Mouse (Mus musculus): ENCODE results near the gene Chkb.
"Not testable (repeated sequence)": the region's sequence is repeated elsewhere in the genome, so short reads cannot be mapped to it uniquely, and the experiment has no call there.

The Chkb gene

GRCm38 (mm10) chr15:89453865-89454478 is 24.3 kb upstream of the Chkb start, which contains the start of gene Mapk8ip2:
TSS of gene Mapk8ip2 (plus strand) at chr15:89453913.
- in situ Hi-C loops (cut with MseI, MboI), result no loop called here

GRCm38 (mm10) chr15:89452906-89453864 is 23.5 kb upstream of the Chkb start:
- in situ Hi-C loops (cut with MseI, MboI), result no loop called here

- in situ Hi-C loops (cut with MseI, MboI), result no loop called here
Observed at GRCm38 (mm10) chr15:89442486-89443070, 12.9 kb upstream of the Chkb start.

- in situ Hi-C loops (cut with MseI, MboI), result no loop called here
Observed at GRCm38 (mm10) chr15:89435878-89436277, 6.2 kb upstream of the Chkb start.

- in situ Hi-C loops (cut with MseI, MboI), result no loop called here
Observed at GRCm38 (mm10) chr15:89434136-89434535, 4.4 kb upstream of the Chkb start.

- in situ Hi-C loops (cut with MseI, MboI), result no loop called here
Observed at GRCm38 (mm10) chr15:89432946-89433345, 3.2 kb upstream of the Chkb start.

GRCm38 (mm10) chr15:89431806-89432205 is 2.1 kb upstream of the Chkb start:
- in situ Hi-C loops (cut with MseI, MboI), result no loop called here

- in situ Hi-C loops (cut with MseI, MboI), result no loop called here
Observed at GRCm38 (mm10) chr15:89431271-89431670, 1.6 kb upstream of the Chkb start.

GRCm38 (mm10) chr15:89430771-89431170 is 1.1 kb upstream of the Chkb start:
- in situ Hi-C loops (cut with MseI, MboI), result not testable (repeated sequence)

- in situ Hi-C loops (cut with MseI, MboI), result no loop called here
Observed at GRCm38 (mm10) chr15:89430341-89430740, 633 bp upstream of the Chkb start.

- in situ Hi-C loops (cut with MseI, MboI), result no loop called here
Observed at GRCm38 (mm10) chr15:89428821-89429351, 822 bp downstream of the Chkb start.

- in situ Hi-C loops (cut with MseI, MboI), result no loop called here
Observed at GRCm38 (mm10) chr15:89428136-89428790, 1.4 kb downstream of the Chkb start.

GRCm38 (mm10) chr15:89426716-89427115 is 3.0 kb downstream of the Chkb start:
- in situ Hi-C loops (cut with MseI, MboI), result no loop called here

GRCm38 (mm10) chr15:89425711-89426121 is 4.0 kb downstream of the Chkb start, which contains the start of gene Cpt1b:
TSS of gene Cpt1b (minus strand) at chr15:89425863.
- in situ Hi-C loops (cut with MseI, MboI), result no loop called here

- in situ Hi-C loops (cut with MseI, MboI), result no loop called here
Observed at GRCm38 (mm10) chr15:89424621-89425020, 5.1 kb downstream of the Chkb start.

- in situ Hi-C loops (cut with MseI, MboI), result no loop called here
Observed at GRCm38 (mm10) chr15:89421938-89422337, 7.8 kb downstream of the Chkb start.

GRCm38 (mm10) chr15:89415282-89415681 is 14.4 kb downstream of the Chkb start:
- in situ Hi-C loops (cut with MseI, MboI), result no loop called here

GRCm38 (mm10) chr15:89410118-89410517 is 19.6 kb downstream of the Chkb start, which contains the start of gene Syce3:
TSS of gene Syce3 (minus strand) at chr15:89410503.
- in situ Hi-C loops (cut with MseI, MboI), result no loop called here

- in situ Hi-C loops (cut with MseI, MboI), result no loop called here
Observed at GRCm38 (mm10) chr15:89406691-89407090, 23.0 kb downstream of the Chkb start.

GRCm38 (mm10) chr15:89404831-89405623 is 24.7 kb downstream of the Chkb start:
- in situ Hi-C loops (cut with MseI, MboI), result no loop called here

GRCm38 (mm10) chr15:89402471-89402870 is 27.2 kb downstream of the Chkb start:
- in situ Hi-C loops (cut with MseI, MboI), result no loop called here

Measured in mouse trophoblast stem cell (cell line).